Mouse (Mus musculus) neural tube, embryonic 14.5 days (tissue): Measurements from ENCODE around the gene Smim20. TPM values are rescaled to one million over a fixed set of nuclear protein-coding genes. Genes with fewer than 3 reads are reported as not detected.

Experiments
- ATAC-seq: fragments of 200-750 bp; cut with Nextera tagmentation; 2 replicates; pipeline ENCODE4 v1.8.0; 2017; ENCODE audit warnings: low read depth, mild to moderate bottlenecking, moderate TSS enrichment, moderate library complexity
- H3K27ac ChIP-seq: fragments of 300-500 bp; sonication (generic); 2 replicates; pipeline ENCODE4 v1.5.1; 2014; ENCODE audit warnings: low read depth, mild to moderate bottlenecking, control low read depth, low read length, moderate library complexity, mixed read lengths
- H3K27me3 ChIP-seq: fragments of 300-500 bp; sonication (generic); 2 replicates; pipeline ENCODE4 v1.6.1; 2014; ENCODE audit warnings: low read length; ENCODE audit not compliant: control insufficient read depth, insufficient read depth
- H3K36me3 ChIP-seq: fragments of 300-500 bp; sonication (generic); 2 replicates; pipeline ENCODE4 v1.6.1; 2014; ENCODE audit warnings: low read length, mixed read lengths; ENCODE audit not compliant: control insufficient read depth, insufficient read depth
- H3K4me1 ChIP-seq: fragments of 300-500 bp; sonication (generic); 2 replicates; pipeline ENCODE4 v1.6.1; 2014; ENCODE audit warnings: low read length; ENCODE audit not compliant: control insufficient read depth, insufficient read depth
- H3K4me2 ChIP-seq: fragments of 300-500 bp; sonication (generic); 2 replicates; pipeline ENCODE4 v1.6.1; 2014; ENCODE audit warnings: mild to moderate bottlenecking, low read depth, low read length, control low read depth
- H3K4me3 ChIP-seq: fragments of 300-500 bp; sonication (generic); 2 replicates; pipeline ENCODE4 v1.5.1; 2014; ENCODE audit warnings: low read depth, low read length, control low read depth, mixed read lengths
- H3K9ac ChIP-seq: fragments of 300-500 bp; sonication (generic); replicated peaks from 2 replicates; pipeline ENCODE4 v1.6.1; 2014; ENCODE audit warnings: low read depth, mild to moderate bottlenecking, control low read depth, low read length, mixed read lengths
- H3K9me3 ChIP-seq: fragments of 300-500 bp; sonication (generic); 2 replicates; pipeline ENCODE4 v1.6.1; 2016; ENCODE audit warnings: low read length; ENCODE audit not compliant: control insufficient read depth
- WGBS: fragments of 180-500 bp; shearing (Covaris S2); extraction: QIAGEN DNeasy Blood & Tissue Kit; methylation state at CpG from one replicate; pipeline ENCODE4 v1.1.7; 2014; 5-methylcytosine and 5-hydroxymethylcytosine counted together
- polyA plus RNA-seq: library from polyadenylated mRNA; unstranded; fragments of >200 nt; fragmentation: Nextera tagmentation; extraction: Ambion mirVana; gene quantifications from 2 replicates; pipeline ENCODE4 v1.2.1, GENCODE M21; 2014

Gene Smim20
- polyA plus RNA-seq, 1 experiment from 2014 or later: 93.4 TPM

- ATAC-seq: no peak
- Histone ChIP-seq H3K9me3 (no peaks in the 10 kb centered on the region), H3K27me3 (no peaks in the 10 kb centered on the region), H3K27ac (no peak overlapping the region), H3K4me1 (peaks cover 8% of the 10 kb centered on the region; the same call in 1 of the 2 replicates), H3K36me3 (no peaks in the 10 kb centered on the region), H3K9ac (no peak overlapping the region), H3K4me2 (no peak overlapping the region), H3K4me3 (no peak overlapping the region)
- 61% methylated on average over 7 of the region's 7 CpGs for WGBS
Observed at GRCm38 (mm10) chr5:53323121-53323520, 56.2 kb downstream of the Smim20 start.

- no peaks in the 10 kb centered on the region for H3K27me3 ChIP-seq
- ATAC-seq: no peak
- H3K9ac ChIP-seq: no peak overlapping the region
- H3K9me3 ChIP-seq: no peaks in the 10 kb centered on the region
- no peak overlapping the region for H3K4me2 ChIP-seq
- peaks cover 8% of the 10 kb centered on the region; the same call in 1 of the 2 replicates for H3K4me1 ChIP-seq
- 63% methylated on average over 3 of the region's 3 CpGs for WGBS
- no peak overlapping the region for H3K4me3 ChIP-seq
- no peaks in the 10 kb centered on the region for H3K36me3 ChIP-seq
- H3K27ac ChIP-seq: no peak overlapping the region
Observed at GRCm38 (mm10) chr5:53324256-53324655, 57.4 kb downstream of the Smim20 start.

- WGBS: 19% methylated on average over 6 of the region's 6 CpGs
- no peaks in the 10 kb centered on the region for H3K36me3 ChIP-seq
- no peaks in the 10 kb centered on the region for H3K9me3 ChIP-seq
- H3K4me3 ChIP-seq: no peak overlapping the region
- no peak overlapping the region for H3K27ac ChIP-seq
- H3K4me2 ChIP-seq: no peak overlapping the region
- H3K9ac ChIP-seq: no peak overlapping the region
- no peaks in the 10 kb centered on the region for H3K27me3 ChIP-seq
- ATAC-seq: no peak
- peaks cover 8% of the 10 kb centered on the region; the same call in 1 of the 2 replicates for H3K4me1 ChIP-seq
Observed at GRCm38 (mm10) chr5:53324791-53325190, 57.9 kb downstream of the Smim20 start.

GRCm38 (mm10) chr5:53326023-53326422 lies 59.1 kb downstream of the Smim20 start:
- H3K9me3 ChIP-seq: no peaks in the 10 kb centered on the region
- H3K27me3 ChIP-seq: no peaks in the 10 kb centered on the region
- H3K27ac ChIP-seq: no peak overlapping the region; the same call in 1 of the 2 replicates
- peak; percentile 80 for ATAC-seq
- H3K4me3 ChIP-seq: no peak overlapping the region
- no peak overlapping the region for H3K4me2 ChIP-seq
- no peaks in the 10 kb centered on the region for H3K36me3 ChIP-seq
- WGBS: 0% methylated on average over 8 of the region's 8 CpGs
- peaks cover 8% of the 10 kb centered on the region; the same call in 1 of the 2 replicates for H3K4me1 ChIP-seq
- H3K9ac ChIP-seq: no peak overlapping the region

- H3K4me3 ChIP-seq: no peak overlapping the region
- no peaks in the 10 kb centered on the region for H3K36me3 ChIP-seq
- no peak overlapping the region for H3K27ac ChIP-seq
- no peak overlapping the region for H3K9ac ChIP-seq
- no peak overlapping the region for H3K4me2 ChIP-seq
- peak; percentile 45 for ATAC-seq
- H3K9me3 ChIP-seq: no peaks in the 10 kb centered on the region
- peaks cover 8% of the 10 kb centered on the region; the same call in 1 of the 2 replicates for H3K4me1 ChIP-seq
- H3K27me3 ChIP-seq: no peaks in the 10 kb centered on the region
- WGBS: 49% methylated on average over 5 of the region's 5 CpGs
Observed at GRCm38 (mm10) chr5:53326491-53326890, 59.6 kb downstream of the Smim20 start.

Other genes starting within 250 kb of the Smim20 start
- gene Slc34a2, start 229.0 kb upstream of the Smim20 start, polyA plus RNA-seq: not detected in 2 replicates
- gene Sel1l3, start 53.2 kb upstream of the Smim20 start, polyA plus RNA-seq: 6.5 and 6.8 TPM in 2 replicates
- 35.8 and 48.5 TPM in 2 replicates for gene Rbpj, start 199.1 kb downstream of the Smim20 start, polyA plus RNA-seq